Mouse (Mus musculus) lung, postnatal 0 days (tissue): Measurements from ENCODE around the gene St8sia2.

Experiments
- CTCF ChIP-seq: IDR thresholded peaks from 2 replicates; pipeline ENCODE4 v1.5.1; 2016; ENCODE audit warnings: antibody characterized with exemption, mild to moderate bottlenecking
- EP300 ChIP-seq: IDR thresholded peaks from 2 replicates; pipeline ENCODE4 v1.6.1; 2016; ENCODE audit warnings: antibody characterized with exemption, mild to moderate bottlenecking, control low read depth

DNA sequence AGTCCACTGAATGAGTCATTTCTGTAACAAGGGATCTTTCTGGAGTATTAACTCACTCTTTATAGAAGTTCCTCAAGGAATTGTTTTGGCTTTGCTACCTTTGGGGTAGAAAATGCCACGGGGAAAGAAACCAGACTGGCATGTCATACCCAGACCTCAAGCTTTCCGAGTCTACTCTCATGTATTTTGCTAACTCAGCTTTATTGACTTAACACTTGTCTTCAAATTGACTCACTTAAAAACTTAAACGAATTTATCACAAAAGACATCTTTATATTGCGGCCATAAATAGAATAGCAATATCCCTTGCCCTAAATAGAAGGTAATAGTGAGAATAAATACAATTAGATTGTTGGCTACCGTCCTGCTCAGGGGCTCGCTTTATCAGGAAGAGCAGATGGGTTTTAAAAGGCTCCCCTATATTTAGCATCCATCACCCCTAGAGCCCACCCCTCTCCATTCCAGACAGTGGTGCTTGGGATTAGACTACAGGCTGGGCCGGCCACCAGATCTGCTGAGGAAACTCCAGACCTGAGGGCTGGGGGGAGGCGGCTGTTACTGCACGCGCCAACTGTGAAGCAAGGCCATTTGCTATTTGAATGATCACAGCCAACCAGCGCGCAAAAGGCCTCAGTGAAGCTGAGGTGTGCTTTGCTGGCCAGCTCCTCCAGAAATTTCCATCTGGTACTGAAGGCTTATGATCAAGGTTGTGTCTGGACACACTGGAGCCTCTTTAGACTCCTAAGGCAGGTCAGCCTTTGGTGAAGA is 12.6 kb downstream of the St8sia2 start:
- TF ChIP-seq CTCF (no peak), EP300 (no peak)
